Mouse (Mus musculus) heart, embryonic 11.5 days (tissue): ENCODE measurements around the gene Ephb2. TPM values are rescaled to one million over a fixed set of nuclear protein-coding genes. Genes with fewer than 3 reads are reported as not detected.

Source experiments
- ATAC-seq: fragments of 200-750 bp; cut with Nextera tagmentation; replicated peaks from 2 replicates; pipeline ENCODE4 v1.8.0; 2017; ENCODE audit warnings: moderate library complexity; ENCODE audit not compliant: insufficient number of reproducible peaks, low FRiP score, low TSS enrichment
- H3K27ac ChIP-seq: fragments of 300-500 bp; sonication (generic); 2 replicates; pipeline ENCODE4 v1.5.1; 2014; ENCODE audit warnings: mild to moderate bottlenecking, low read depth, low read length
- H3K27me3 ChIP-seq: fragments of 300-500 bp; sonication (generic); 2 replicates; pipeline ENCODE4 v1.6.1; 2014; ENCODE audit warnings: mild to moderate bottlenecking, low read length, mixed read lengths; ENCODE audit not compliant: control insufficient read depth, insufficient read depth
- H3K36me3 ChIP-seq: fragments of 300-500 bp; sonication (generic); 2 replicates; pipeline ENCODE4 v1.6.1; 2014; ENCODE audit warnings: mild to moderate bottlenecking, low read length, moderate library complexity, mixed read lengths; ENCODE audit not compliant: control insufficient read depth, insufficient read depth
- H3K4me1 ChIP-seq: fragments of 300-500 bp; sonication (generic); 2 replicates; pipeline ENCODE4 v1.6.1; 2014; ENCODE audit warnings: low read length; ENCODE audit not compliant: control insufficient read depth, insufficient read depth
- H3K4me2 ChIP-seq: fragments of 300-500 bp; sonication (generic); 2 replicates; pipeline ENCODE4 v1.6.1; 2014; ENCODE audit warnings: mild to moderate bottlenecking, moderate library complexity
- H3K4me3 ChIP-seq: fragments of 300-500 bp; sonication (generic); 2 replicates; pipeline ENCODE4 v1.5.1; 2014; ENCODE audit warnings: low read depth, low read length
- H3K9ac ChIP-seq: fragments of 300-500 bp; sonication (generic); 2 replicates; pipeline ENCODE4 v1.6.1; 2014; ENCODE audit warnings: mild to moderate bottlenecking, low read depth, low read length, moderate library complexity
- H3K9me3 ChIP-seq: fragments of 300-500 bp; sonication (generic); replicated peaks from 2 replicates; pipeline ENCODE4 v1.6.1; 2016; ENCODE audit warnings: low read length; ENCODE audit not compliant: control insufficient read depth
- WGBS: fragments of 180-500 bp; shearing (Covaris S2); extraction: QIAGEN DNeasy Blood & Tissue Kit; methylation state at CpG from one replicate; pipeline ENCODE4 v1.1.7; 2014; ENCODE audit not compliant: insufficient replicate concordance; 5-methylcytosine and 5-hydroxymethylcytosine counted together
- polyA plus RNA-seq: library from polyadenylated mRNA; unstranded; fragments of >200 nt; fragmentation: Nextera tagmentation; extraction: Ambion mirVana; gene quantifications from 2 replicates; pipeline ENCODE4 v1.2.1, GENCODE M21; 2014

Gene Ephb2
- polyA plus RNA-seq, 1 experiment from 2014 or later, result 2.5 TPM

- H3K4me3 ChIP-seq, result no peak overlapping the region
- no peak overlapping the region for H3K9ac ChIP-seq
- H3K27me3 ChIP-seq, result peaks cover under 1% of the 10 kb centered on the region; the same call in 1 of the 2 replicates
- H3K4me2 ChIP-seq, result no peak overlapping the region; the same call in 1 of the 2 replicates
- no peak for ATAC-seq
- no peaks in the 10 kb centered on the region for H3K9me3 ChIP-seq
- H3K36me3 ChIP-seq, result no peaks in the 10 kb centered on the region
- H3K27ac ChIP-seq, result no peak overlapping the region
- H3K4me1 ChIP-seq, result peaks cover 14% of the 10 kb centered on the region; the same call in 1 of the 2 replicates
- WGBS, result 40% methylated on average over 7 of the region's 7 CpGs
Observed at GRCm38 (mm10) chr4:136816701-136817100, 19.1 kb downstream of the Ephb2 start.

- Histone ChIP-seq H3K4me2 (no peak overlapping the region), H3K9me3 (no peaks in the 10 kb centered on the region), H3K4me1 (peaks cover 22% of the 10 kb centered on the region; the same call in 1 of the 2 replicates), H3K9ac (no peak overlapping the region), H3K36me3 (no peaks in the 10 kb centered on the region), H3K4me3 (no peak overlapping the region), H3K27ac (no peak overlapping the region), H3K27me3 (no peaks in the 10 kb centered on the region)
- 55% methylated on average over 5 of the region's 5 CpGs for WGBS
- no peak for ATAC-seq
Observed at GRCm38 (mm10) chr4:136815364-136815763, 20.4 kb downstream of the Ephb2 start.

- Histone ChIP-seq H3K4me3 (no peak overlapping the region), H3K9me3 (no peaks in the 10 kb centered on the region), H3K4me1 (peaks cover 26% of the 10 kb centered on the region), H3K27ac (no peak overlapping the region), H3K4me2 (no peak overlapping the region), H3K36me3 (no peaks in the 10 kb centered on the region), H3K9ac (no peak overlapping the region), H3K27me3 (no peaks in the 10 kb centered on the region)
- WGBS, result 53% methylated on average over 4 of the region's 4 CpGs
- ATAC-seq, result no peak
Observed at GRCm38 (mm10) chr4:136812543-136812942, 23.2 kb downstream of the Ephb2 start.

DNA sequence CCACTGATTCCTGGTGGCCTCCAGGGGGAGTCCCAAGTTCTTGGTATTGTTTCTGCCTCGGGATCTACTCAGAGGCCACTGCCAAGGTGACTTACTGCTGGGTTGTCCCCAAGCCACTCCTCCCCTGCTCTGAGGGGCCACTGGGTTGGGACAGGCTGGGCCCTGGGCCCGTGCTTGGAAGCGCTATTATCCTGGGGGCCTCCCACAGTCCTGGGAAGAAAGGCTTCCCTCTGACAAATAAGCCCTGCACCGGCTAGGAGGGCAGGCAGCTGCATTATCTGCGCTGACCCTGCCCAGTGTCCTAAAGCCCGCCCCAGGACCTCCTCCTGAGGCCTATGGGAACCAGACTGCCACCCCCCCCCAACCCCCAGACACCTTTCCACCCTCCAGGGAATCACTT, 24.2 kb downstream of the Ephb2 start:
- ATAC-seq, result no peak
- Histone ChIP-seq H3K4me2 (no peak overlapping the region), H3K4me3 (no peak overlapping the region), H3K4me1 (peaks cover 31% of the 10 kb centered on the region), H3K27me3 (no peaks in the 10 kb centered on the region), H3K36me3 (no peaks in the 10 kb centered on the region), H3K9ac (no peak overlapping the region), H3K9me3 (no peaks in the 10 kb centered on the region), H3K27ac (no peak overlapping the region)
- WGBS, result 40% methylated on average over 6 of the region's 6 CpGs

DNA sequence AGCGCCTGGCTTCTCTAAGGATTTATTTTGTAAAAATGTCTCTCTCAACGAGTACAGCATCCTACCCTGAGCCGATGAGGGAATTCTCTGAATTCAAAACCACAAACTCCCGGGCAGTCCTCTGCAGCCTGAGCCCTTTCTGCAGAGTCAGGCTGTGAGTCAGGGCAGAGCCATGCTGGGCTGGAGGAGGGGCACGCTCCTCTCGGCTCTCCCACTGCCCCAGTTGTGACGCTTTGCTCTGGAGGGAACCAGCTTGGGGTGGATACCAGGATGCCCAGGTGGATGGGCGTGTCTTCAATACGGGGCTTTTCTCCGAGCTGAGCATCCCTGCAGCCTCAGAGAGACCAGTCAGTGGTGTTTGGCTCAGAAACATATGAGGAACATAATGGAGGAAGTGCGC, 27.3 kb downstream of the Ephb2 start:
- no peak overlapping the region for H3K9ac ChIP-seq
- no peak overlapping the region for H3K4me2 ChIP-seq
- no peak for ATAC-seq
- no peaks in the 10 kb centered on the region for H3K9me3 ChIP-seq
- H3K4me1 ChIP-seq, result peaks cover 37% of the 10 kb centered on the region
- 31% methylated on average over 11 of the region's 11 CpGs for WGBS
- no peaks in the 10 kb centered on the region for H3K36me3 ChIP-seq
- peaks cover 10% of the 10 kb centered on the region; the same call in 1 of the 2 replicates for H3K27me3 ChIP-seq
- H3K27ac ChIP-seq, result no peak overlapping the region
- no peak overlapping the region for H3K4me3 ChIP-seq

DNA sequence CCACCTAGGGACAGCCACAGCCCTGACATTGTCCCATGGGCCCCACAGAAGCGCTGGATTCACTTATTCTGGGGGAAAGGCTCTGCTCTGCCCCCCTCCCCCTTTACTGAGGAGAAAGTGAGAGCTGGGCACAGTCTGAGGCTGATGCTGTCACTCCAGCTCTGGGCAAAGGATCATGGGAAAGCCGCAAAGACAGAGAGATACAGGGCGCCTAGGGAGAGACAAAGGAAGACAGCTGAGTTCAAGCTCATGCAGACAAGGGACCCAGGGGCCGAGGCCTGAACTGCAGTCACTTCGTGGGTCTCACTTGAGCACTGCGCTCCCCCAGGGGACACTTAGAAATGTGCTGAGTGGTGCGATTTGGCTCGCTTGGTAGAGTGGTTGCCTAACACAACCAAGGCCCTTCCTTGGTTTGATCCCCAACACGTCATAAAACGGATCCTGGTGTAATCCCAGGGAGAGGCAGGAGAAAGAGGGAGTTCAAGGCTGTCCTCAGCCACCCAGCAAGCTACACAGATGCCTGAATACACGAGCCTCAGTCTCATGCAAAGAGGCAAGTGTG, 28.3 kb downstream of the Ephb2 start:
- ATAC-seq, result no peak
- Histone ChIP-seq H3K27ac (no peak overlapping the region), H3K9me3 (no peaks in the 10 kb centered on the region), H3K4me3 (no peak overlapping the region), H3K27me3 (peaks cover 10% of the 10 kb centered on the region; the same call in 1 of the 2 replicates), H3K4me1 (peaks cover 45% of the 10 kb centered on the region), H3K9ac (no peak overlapping the region), H3K36me3 (no peaks in the 10 kb centered on the region), H3K4me2 (no peak overlapping the region)
- 50% methylated on average over 11 of the region's 11 CpGs for WGBS

DNA sequence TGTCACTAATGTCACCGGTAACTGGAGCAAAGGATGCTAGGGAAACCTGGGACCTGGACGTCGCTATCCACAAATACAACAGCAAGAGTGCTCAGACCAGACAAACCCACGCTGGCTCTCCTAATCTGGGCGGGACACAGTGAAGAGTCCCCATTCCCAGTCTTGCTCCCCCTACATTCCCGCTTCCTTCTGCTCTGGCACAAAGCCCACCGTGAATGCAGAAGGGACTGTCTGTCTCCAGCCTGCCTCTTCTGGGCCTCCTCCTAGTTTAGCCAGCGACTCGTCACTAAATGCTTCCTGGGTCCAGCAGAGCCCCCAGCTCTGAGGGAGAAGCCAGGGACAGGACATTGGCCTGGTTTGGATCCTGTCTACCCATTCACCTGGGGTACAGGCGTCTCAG, 29.5 kb downstream of the Ephb2 start:
- no peak for ATAC-seq
- no peak overlapping the region for H3K27ac ChIP-seq
- WGBS, result 43% methylated on average over 10 of the region's 10 CpGs
- peaks cover 46% of the 10 kb centered on the region for H3K4me1 ChIP-seq
- H3K4me2 ChIP-seq, result no peak overlapping the region
- H3K9ac ChIP-seq, result no peak overlapping the region
- H3K27me3 ChIP-seq, result peaks cover 10% of the 10 kb centered on the region; the same call in 1 of the 2 replicates
- H3K36me3 ChIP-seq, result no peaks in the 10 kb centered on the region
- no peaks in the 10 kb centered on the region for H3K9me3 ChIP-seq
- H3K4me3 ChIP-seq, result no peak overlapping the region

- Histone ChIP-seq H3K4me3 (no peak overlapping the region), H3K36me3 (no peaks in the 10 kb centered on the region), H3K4me2 (no peak overlapping the region), H3K4me1 (peaks cover 52% of the 10 kb centered on the region), H3K9me3 (no peaks in the 10 kb centered on the region), H3K27me3 (peaks cover 10% of the 10 kb centered on the region; the same call in 1 of the 2 replicates), H3K9ac (no peak overlapping the region), H3K27ac (no peak overlapping the region)
- 88% methylated on average over 6 of the region's 6 CpGs for WGBS
- ATAC-seq, result no peak
Observed at GRCm38 (mm10) chr4:136804343-136804742, 31.4 kb downstream of the Ephb2 start.

GRCm38 (mm10) chr4:136802446-136802845, 33.3 kb downstream of the Ephb2 start:
- Histone ChIP-seq H3K9me3 (no peaks in the 10 kb centered on the region), H3K9ac (0 out of 2 replicates have a peak overlapping the region, but pooled peaks have one; percentile 28), H3K4me2 (peak overlapping the region; percentile 45), H3K4me3 (no peak overlapping the region), H3K36me3 (no peaks in the 10 kb centered on the region), H3K27ac (no peak overlapping the region), H3K4me1 (peaks cover 55% of the 10 kb centered on the region), H3K27me3 (peaks cover 10% of the 10 kb centered on the region; the same call in 1 of the 2 replicates)
- no peak for ATAC-seq
- 15% methylated on average over 12 of the region's 12 CpGs for WGBS
